Mouse (Mus musculus) E14TG2a.4 (cell line): Measurements from ENCODE around the gene Sbf1.

Experiments
- CTCF ChIP-seq: conservative IDR thresholded peaks from 2 replicates; pipeline ENCODE4 v1.5.1; 2014; ENCODE audit warnings: low read length
- NANOG ChIP-seq: IDR thresholded peaks from 2 replicates; pipeline ENCODE4 v1.6.1; 2014; ENCODE audit warnings: borderline replicate concordance, low read length, mixed read lengths

DNA sequence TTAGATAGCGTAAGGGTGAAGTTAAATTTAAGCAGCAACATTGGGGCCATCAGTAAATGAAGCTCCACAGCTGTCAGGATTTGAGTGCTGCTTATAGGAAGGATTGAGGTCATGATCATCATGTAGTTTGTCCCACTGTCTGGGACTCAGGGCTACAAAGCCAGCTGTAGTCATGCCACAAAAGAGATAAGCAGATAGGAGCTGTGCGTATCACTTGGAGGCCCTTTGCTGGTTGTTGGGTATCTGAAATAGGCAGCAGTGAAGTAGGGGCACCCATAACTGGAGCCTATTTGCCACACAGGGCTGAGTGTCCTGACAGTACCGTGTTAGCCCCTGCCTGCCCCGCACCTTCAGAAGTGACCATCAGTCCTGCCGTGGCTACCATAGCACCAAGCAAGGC, 29.6 kb downstream of the Sbf1 start:
- TF ChIP-seq CTCF (no peak), NANOG (no peak)
